Mouse (Mus musculus): Measurements from ENCODE around the gene Atxn2.

- no peak for TF ChIP-seq POLR2A (IDR thresholded peaks at IDR 0.05; ENCODE audit: low read depth, low read length)
- no peak for TF ChIP-seq CTCF (IDR thresholded peaks at IDR 0.05; ENCODE audit: extremely low read depth, insufficient read depth, insufficient read length, insufficient replicate concordance)
Measured at GRCm38 (mm10) chr5:121771611-121772010, 60.5 kb downstream of the Atxn2 start.
